Mouse (Mus musculus): Measurements from ENCODE around the gene Ffar3.

Ffar3 gene

GRCm38 (mm10) chr7:30856078-30856477 is at the start of gene Ffar3:
Ffar3 (minus strand) TSS chr7:30856178.
- DNase-seq (ENCODE audit: low read depth, low spot score) = no peak

- no peak for DNase-seq (ENCODE audit: low read depth, low spot score)
Measured at GRCm38 (mm10) chr7:30904042-30904441, 48.1 kb upstream of the Ffar3 start.

- no peak for DNase-seq (ENCODE audit: low read depth, low spot score)
Measured at GRCm38 (mm10) chr7:30895217-30895616, 39.2 kb upstream of the Ffar3 start.

- no peak for DNase-seq (ENCODE audit: low read depth, low spot score)
Measured at GRCm38 (mm10) chr7:30892515-30892914, 36.5 kb upstream of the Ffar3 start.

GRCm38 (mm10) chr7:30891746-30892145 is 35.8 kb upstream of the Ffar3 start:
- DNase-seq (ENCODE audit: low read depth, low spot score) = no peak

- no peak for DNase-seq (ENCODE audit: low read depth, low spot score)
Measured at GRCm38 (mm10) chr7:30890681-30891080, 34.7 kb upstream of the Ffar3 start.

- no peak for DNase-seq (ENCODE audit: low read depth, low spot score)
Measured at GRCm38 (mm10) chr7:30888786-30889185, 32.8 kb upstream of the Ffar3 start.

- no peak for DNase-seq (ENCODE audit: low read depth, low spot score)
Measured at GRCm38 (mm10) chr7:30887568-30888188, 31.7 kb upstream of the Ffar3 start.

- DNase-seq (ENCODE audit: low read depth, low spot score) = no peak
Measured at GRCm38 (mm10) chr7:30886852-30887251, 30.9 kb upstream of the Ffar3 start.

- DNase-seq (ENCODE audit: low read depth, low spot score) = no peak
Measured at GRCm38 (mm10) chr7:30884047-30884446, 28.1 kb upstream of the Ffar3 start.

- DNase-seq (ENCODE audit: low read depth, low spot score) = no peak
Measured at GRCm38 (mm10) chr7:30881367-30881766, 25.4 kb upstream of the Ffar3 start.

GRCm38 (mm10) chr7:30880176-30880575 is 24.2 kb upstream of the Ffar3 start, which contains the start of gene Cd22:
Cd22 (minus strand) TSS chr7:30880342.
- no peak for DNase-seq (ENCODE audit: low read depth, low spot score)

GRCm38 (mm10) chr7:30878950-30879349 is 23.0 kb upstream of the Ffar3 start:
- no peak for DNase-seq (ENCODE audit: low read depth, low spot score)

GRCm38 (mm10) chr7:30873083-30873482 is 17.1 kb upstream of the Ffar3 start:
- peak; percentile 61 for DNase-seq (ENCODE audit: low read depth, low spot score)

- no peak for DNase-seq (ENCODE audit: low read depth, low spot score)
Measured at GRCm38 (mm10) chr7:30863386-30863785, 7.4 kb upstream of the Ffar3 start.

- DNase-seq (ENCODE audit: low read depth, low spot score) = no peak
Measured at GRCm38 (mm10) chr7:30861464-30861863, 5.5 kb upstream of the Ffar3 start, which contains the start of gene Ffar1. Ffar1 (minus strand) TSS chr7:30861564.

- DNase-seq (ENCODE audit: low read depth, low spot score) = peak; percentile 58
Measured at GRCm38 (mm10) chr7:30859635-30860402, 3.8 kb upstream of the Ffar3 start.

- DNase-seq (ENCODE audit: low read depth, low spot score) = peak; percentile 59
Measured at GRCm38 (mm10) chr7:30859290-30859634, 3.3 kb upstream of the Ffar3 start.

GRCm38 (mm10) chr7:30857746-30858145 is 1.8 kb upstream of the Ffar3 start:
- DNase-seq (ENCODE audit: low read depth, low spot score) = no peak

GRCm38 (mm10) chr7:30851421-30851820 is 4.6 kb downstream of the Ffar3 start:
- no peak for DNase-seq (ENCODE audit: low read depth, low spot score)

GRCm38 (mm10) chr7:30847934-30848333 is 8.0 kb downstream of the Ffar3 start:
- no peak for DNase-seq (ENCODE audit: low read depth, low spot score)

GRCm38 (mm10) chr7:30847386-30847785 is 8.6 kb downstream of the Ffar3 start:
- no peak for DNase-seq (ENCODE audit: low read depth, low spot score)

GRCm38 (mm10) chr7:30846505-30847053 is 9.4 kb downstream of the Ffar3 start:
- no peak for DNase-seq (ENCODE audit: low read depth, low spot score)
